Mouse (Mus musculus): ENCODE data around the gene Hoxd11.

Hoxd11 gene

GRCm38 (mm10) chr2:74680561-74681398 lies 1.4 kb downstream of the Hoxd11 start:
- CTCF ChIA-PET = interaction anchor here (0.6 kb wide), 1 partner anchor 24 kb away, joined by 6 read pairs; no protein-coding TSS in a partner anchor

- CTCF ChIA-PET = no interaction called here
Observed at GRCm38 (mm10) chr2:74681594-74682531, 2.5 kb downstream of the Hoxd11 start.

GRCm38 (mm10) chr2:74682796-74683195 lies 3.4 kb downstream of the Hoxd11 start:
- CTCF ChIA-PET = no interaction called here

- CTCF ChIA-PET = no interaction called here
Observed at GRCm38 (mm10) chr2:74683471-74683951, 4.2 kb downstream of the Hoxd11 start.

GRCm38 (mm10) chr2:74684106-74684505 lies 4.7 kb downstream of the Hoxd11 start:
- CTCF ChIA-PET = no interaction called here

- CTCF ChIA-PET = no interaction called here
Observed at GRCm38 (mm10) chr2:74685059-74685603, 5.8 kb downstream of the Hoxd11 start.

GRCm38 (mm10) chr2:74686301-74686987 lies 7.1 kb downstream of the Hoxd11 start:
- CTCF ChIA-PET = interaction anchor here (0.7 kb wide), 1 partner anchor 16 kb away, joined by 3 read pairs; no protein-coding TSS in a partner anchor

- CTCF ChIA-PET = interaction anchor here (0.7 kb wide), 1 partner anchor 17 kb away, joined by 3 read pairs; no protein-coding TSS in a partner anchor
Observed at GRCm38 (mm10) chr2:74686988-74687697, 7.8 kb downstream of the Hoxd11 start.

- CTCF ChIA-PET = no interaction called here
Observed at GRCm38 (mm10) chr2:74687698-74688555, 8.6 kb downstream of the Hoxd11 start.

- CTCF ChIA-PET = no interaction called here
Observed at GRCm38 (mm10) chr2:74688795-74689573, 9.6 kb downstream of the Hoxd11 start.

- CTCF ChIA-PET = interaction anchor here (0.7 kb wide), 1 partner anchor 56 kb away, joined by 3 read pairs; no protein-coding TSS in a partner anchor
Observed at GRCm38 (mm10) chr2:74689574-74690337, 10.4 kb downstream of the Hoxd11 start.

GRCm38 (mm10) chr2:74690338-74690716 lies 11.0 kb downstream of the Hoxd11 start:
- CTCF ChIA-PET = interaction anchor here (0.7 kb wide), 1 partner anchor 55 kb away, joined by 3 read pairs; no protein-coding TSS in a partner anchor

- CTCF ChIA-PET = no interaction called here
Observed at GRCm38 (mm10) chr2:74691022-74691951, 11.9 kb downstream of the Hoxd11 start, which contains the start of gene Hoxd10. Hoxd10 (plus strand) TSS chr2:74691924.

GRCm38 (mm10) chr2:74691995-74692807 lies 12.8 kb downstream of the Hoxd11 start:
- CTCF ChIA-PET = no interaction called here

- CTCF ChIA-PET = no interaction called here
Observed at GRCm38 (mm10) chr2:74692808-74693431, 13.6 kb downstream of the Hoxd11 start.

- CTCF ChIA-PET = no interaction called here
Observed at GRCm38 (mm10) chr2:74693432-74693827, 14.1 kb downstream of the Hoxd11 start.
